Mouse (Mus musculus) olfactory bulb, adult 2 months (tissue): ENCODE data around the gene Smoc1. TPM values are rescaled to one million over a fixed set of nuclear protein-coding genes. Genes with fewer than 3 reads are reported as not detected.

ENCODE experiments used
- H3K27ac ChIP-seq: fragments of 200-500 bp; 2 replicates; pipeline ENCODE4 v1.5.1; 2012; ENCODE audit warnings: low read depth, low read length; ENCODE audit not compliant: insufficient read depth
- H3K4me1 ChIP-seq: fragments of 200-500 bp; 2 replicates; pipeline ENCODE4 v1.6.1; 2012; ENCODE audit warnings: low read length; ENCODE audit not compliant: control insufficient read depth, insufficient read depth
- H3K4me3 ChIP-seq: fragments of 200-500 bp; 2 replicates; pipeline ENCODE4 v1.5.1; 2012; ENCODE audit warnings: mild to moderate bottlenecking, low read depth, low read length, moderate library complexity; ENCODE audit not compliant: insufficient read depth
- CTCF ChIP-seq: fragments of 200-500 bp; IDR thresholded peaks from 2 replicates; pipeline ENCODE4 v1.5.1; 2012; ENCODE audit warnings: low read depth, mild to moderate bottlenecking, low read length, moderate library complexity; ENCODE audit not compliant: insufficient read depth
- POLR2A ChIP-seq: fragments of 200-500 bp; IDR thresholded peaks from 2 replicates; pipeline ENCODE4 v1.6.1; 2012; ENCODE audit warnings: mild to moderate bottlenecking, low read depth, low read length, moderate library complexity; ENCODE audit not compliant: insufficient read depth
- WGBS: fragments of 180-500 bp; shearing (Covaris S2); methylation state at CpG from one replicate; pipeline ENCODE4 v1.1.7; 2018; 5-methylcytosine and 5-hydroxymethylcytosine counted together
- polyA plus RNA-seq: library from polyadenylated mRNA; stranded (reverse); fragments of >200 nt; gene quantifications from 2 replicates; pipeline ENCODE4 v1.2.4, GENCODE M21; 2012; ENCODE audit warnings: low replicate concordance; ENCODE audit not compliant: missing spikeins, insufficient read depth, insufficient read length

Gene Smoc1
- polyA plus RNA-seq, 1 experiment, result not detected

DNA sequence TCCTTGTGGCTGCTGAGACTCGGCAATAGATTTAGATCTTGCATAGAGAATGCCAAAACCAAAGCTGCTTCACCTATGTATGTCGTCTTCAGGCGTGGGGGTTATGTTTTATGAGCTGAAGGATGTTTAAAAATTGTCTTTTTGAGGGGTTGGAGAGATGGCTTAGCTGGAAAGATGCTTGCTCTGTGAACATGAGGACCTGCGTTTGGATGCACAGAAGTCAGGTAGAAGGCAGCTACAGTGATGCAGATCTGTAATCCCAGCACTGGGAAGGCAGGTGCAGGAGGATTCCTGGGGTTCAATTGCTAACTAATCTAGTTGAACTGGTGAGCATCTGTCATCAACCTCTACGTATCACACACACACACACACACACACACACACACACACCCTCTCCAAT is 61.5 kb downstream of the Smoc1 start:
- TF ChIP-seq POLR2A, result no peak
- TF ChIP-seq CTCF, result no peak
- Histone ChIP-seq H3K4me1 (no peaks in the 10 kb centered on the region), H3K4me3 (no peak overlapping the region), H3K27ac (no peak overlapping the region)
- WGBS, result 89% methylated on average over 5 of the region's 5 CpGs

DNA sequence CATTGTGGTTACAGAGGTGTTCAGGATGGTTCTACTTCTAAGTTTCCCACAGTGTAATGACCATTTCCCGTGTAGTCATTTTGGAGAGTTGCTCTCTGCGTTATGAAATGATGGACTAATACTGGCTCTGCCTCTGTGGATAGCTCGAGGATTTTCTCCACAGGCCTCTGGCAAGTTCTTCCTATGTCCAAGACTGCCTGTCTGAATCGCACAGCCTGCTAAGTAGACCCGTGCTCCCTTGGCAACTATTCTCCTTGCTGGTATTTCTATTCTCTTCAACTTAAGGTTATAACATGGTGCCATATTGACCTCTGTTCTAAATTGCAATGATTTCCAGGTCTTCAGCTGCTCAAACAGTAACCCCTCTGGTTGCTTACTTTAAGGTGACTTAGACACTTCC is 65.0 kb downstream of the Smoc1 start:
- WGBS, result 74% methylated on average over 5 of the region's 5 CpGs
- no peak for TF ChIP-seq CTCF
- no peak for TF ChIP-seq POLR2A

DNA sequence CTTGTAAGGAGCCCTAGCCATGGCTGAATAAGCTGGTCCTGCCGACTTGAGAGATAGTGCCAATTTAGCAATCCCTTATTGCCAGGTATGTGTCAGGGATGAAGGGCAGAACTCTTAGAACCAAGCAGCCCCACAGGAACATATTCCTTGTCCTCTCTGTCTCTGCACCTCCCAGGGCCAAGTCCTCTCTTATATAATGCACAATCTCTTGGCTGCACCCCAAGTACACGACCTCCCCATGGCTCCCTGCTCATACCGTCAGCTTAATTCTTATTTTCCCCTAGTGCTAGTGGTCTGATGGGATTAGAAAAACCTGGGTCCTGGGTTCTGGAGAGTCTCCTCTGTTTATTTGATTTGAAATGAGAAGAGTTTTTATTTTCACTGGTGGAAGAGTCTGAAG is 66.0 kb downstream of the Smoc1 start:
- 55% methylated on average over 3 of the region's 3 CpGs for WGBS
- Histone ChIP-seq H3K4me1 (peaks cover 7% of the 10 kb centered on the region; the same call in 1 of the 2 replicates), H3K4me3 (no peak overlapping the region), H3K27ac (no peak overlapping the region)
- TF ChIP-seq POLR2A (no peak), CTCF (no peak)

More for the DNA sequence above, 65.0 kb downstream of the Smoc1 start:
- Histone ChIP-seq H3K4me3 (no peak overlapping the region), H3K27ac (no peak overlapping the region), H3K4me1 (peaks cover 4% of the 10 kb centered on the region; the same call in 1 of the 2 replicates)

DNA sequence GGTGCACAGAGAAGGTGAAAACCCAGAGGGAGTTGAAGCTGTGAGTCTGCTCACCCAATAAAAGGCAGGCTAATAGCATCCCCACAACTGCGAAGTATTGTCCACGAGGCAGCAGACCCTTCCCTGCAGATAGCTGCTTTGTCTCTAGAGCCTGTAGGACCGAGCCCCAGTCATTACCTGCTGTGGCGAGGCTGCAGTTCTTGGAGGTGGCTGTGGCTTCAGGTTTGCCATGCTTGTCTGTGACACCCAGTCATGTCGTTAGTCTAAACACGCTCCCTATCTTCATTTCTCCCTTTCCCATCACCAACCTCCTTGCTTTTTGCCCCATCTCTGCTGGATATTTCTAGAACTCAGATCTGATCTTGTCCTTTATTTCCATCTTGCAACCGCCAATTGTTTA is 66.6 kb downstream of the Smoc1 start:
- H3K4me1 ChIP-seq, result peaks cover 8% of the 10 kb centered on the region; the same call in 1 of the 2 replicates
- no peak overlapping the region for H3K27ac ChIP-seq
- no peak overlapping the region for H3K4me3 ChIP-seq
- 82% methylated on average over 7 of the region's 7 CpGs for WGBS
- TF ChIP-seq POLR2A (no peak), CTCF (no peak)

DNA sequence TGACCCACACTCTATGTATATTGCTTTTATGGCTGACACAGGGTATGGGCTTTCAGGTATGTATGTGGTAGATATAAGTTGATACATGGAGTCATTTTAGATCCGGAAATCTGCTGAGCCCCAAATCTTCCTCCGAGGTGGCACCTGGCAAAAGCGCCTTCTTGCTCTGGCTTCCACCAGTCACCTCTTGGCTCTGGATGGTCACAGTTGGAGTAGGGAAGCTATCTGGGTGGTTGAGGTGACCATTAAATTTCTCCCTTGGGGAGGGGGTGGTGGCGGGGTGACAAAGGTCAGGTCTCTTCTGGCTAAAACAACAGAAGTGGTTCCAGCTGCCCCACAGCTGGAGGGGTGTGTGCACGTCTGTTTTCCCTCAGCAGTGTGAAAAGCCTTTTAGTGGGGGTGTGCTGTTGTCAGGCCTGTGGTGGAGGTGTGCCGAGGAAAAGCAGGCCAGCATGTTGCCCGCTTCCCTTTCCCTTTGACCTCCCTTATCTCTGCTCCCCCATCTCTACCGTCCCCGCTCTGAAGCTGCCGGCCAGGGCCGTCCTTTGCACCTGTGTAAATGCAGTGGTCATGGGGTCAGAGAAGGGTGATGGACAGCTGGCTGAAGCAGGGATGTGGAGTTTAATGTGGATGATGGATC is 68.3 kb downstream of the Smoc1 start:
- Histone ChIP-seq H3K4me1 (peaks cover 8% of the 10 kb centered on the region; the same call in 1 of the 2 replicates), H3K27ac (no peak overlapping the region), H3K4me3 (no peak overlapping the region)
- TF ChIP-seq POLR2A (no peak), CTCF (no peak)
- 87% methylated on average over 11 of the region's 11 CpGs for WGBS

DNA sequence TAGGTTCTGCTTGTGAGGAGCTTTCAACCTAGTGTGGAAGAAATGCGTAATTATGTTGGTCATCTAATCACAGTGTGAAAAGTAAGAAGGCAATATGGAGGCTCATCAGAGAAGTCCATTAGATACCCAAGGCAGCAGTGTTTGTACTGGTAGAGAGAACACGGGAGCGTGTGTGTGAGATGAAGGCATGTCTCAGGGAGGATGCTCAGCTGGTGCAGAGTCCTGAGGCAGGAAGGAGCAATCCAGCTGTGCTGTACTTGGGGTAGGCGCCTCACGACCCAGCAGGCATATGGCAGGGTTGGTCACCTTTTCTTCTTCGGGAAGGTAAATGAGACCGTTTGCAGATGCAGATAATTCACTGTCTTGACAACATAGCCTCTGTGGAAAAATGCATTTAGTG is 70.7 kb downstream of the Smoc1 start:
- peaks cover 8% of the 10 kb centered on the region; the same call in 1 of the 2 replicates for H3K4me1 ChIP-seq
- no peak overlapping the region for H3K4me3 ChIP-seq
- TF ChIP-seq CTCF (no peak), POLR2A (no peak)
- H3K27ac ChIP-seq, result no peak overlapping the region
- 71% methylated on average over 7 of the region's 7 CpGs for WGBS

DNA sequence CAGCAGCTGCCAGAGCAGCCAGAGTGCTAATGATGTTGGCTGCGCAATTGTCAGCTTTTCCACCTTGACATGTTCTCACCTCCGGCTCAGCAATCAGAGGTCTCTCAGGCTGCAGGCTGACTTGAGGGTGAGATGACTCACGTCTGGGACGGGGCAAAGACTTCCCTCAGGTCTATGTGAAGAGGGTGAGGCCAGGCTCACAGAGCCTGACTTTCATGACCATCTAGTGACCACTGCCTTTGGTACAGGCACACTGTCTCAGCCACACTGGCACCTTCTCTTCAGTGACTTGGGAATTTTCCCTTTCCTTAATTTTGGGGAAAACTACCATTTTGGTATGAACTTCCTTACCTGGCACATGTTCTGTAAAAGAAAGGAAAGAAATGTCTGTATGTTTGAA is 71.1 kb downstream of the Smoc1 start:
- TF ChIP-seq CTCF, result no peak
- TF ChIP-seq POLR2A, result no peak
- H3K4me1 ChIP-seq, result peaks cover 8% of the 10 kb centered on the region; the same call in 1 of the 2 replicates
- H3K27ac ChIP-seq, result no peak overlapping the region
- H3K4me3 ChIP-seq, result no peak overlapping the region
- WGBS, result 83% methylated on average over 4 of the region's 4 CpGs

DNA sequence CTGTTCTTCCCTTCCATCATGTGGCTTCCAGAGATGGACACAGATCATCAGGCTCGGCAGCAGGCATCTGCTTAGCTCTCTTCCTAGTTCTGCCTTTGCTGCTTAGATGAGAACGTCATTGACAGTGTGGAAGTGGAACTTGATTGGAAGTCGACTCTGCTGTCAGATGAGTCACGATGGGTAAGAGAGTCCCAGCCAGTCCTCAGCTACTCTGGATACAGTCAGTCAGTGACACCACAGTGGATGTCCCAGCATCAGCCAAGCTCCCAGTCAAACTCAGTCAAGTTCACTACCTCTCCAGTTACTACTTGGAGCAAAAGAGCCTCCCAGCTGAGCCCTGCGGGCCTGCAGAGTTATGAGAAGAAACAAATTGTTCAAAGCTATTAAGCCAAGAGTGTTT is 72.6 kb downstream of the Smoc1 start:
- TF ChIP-seq CTCF (no peak), POLR2A (no peak)

DNA sequence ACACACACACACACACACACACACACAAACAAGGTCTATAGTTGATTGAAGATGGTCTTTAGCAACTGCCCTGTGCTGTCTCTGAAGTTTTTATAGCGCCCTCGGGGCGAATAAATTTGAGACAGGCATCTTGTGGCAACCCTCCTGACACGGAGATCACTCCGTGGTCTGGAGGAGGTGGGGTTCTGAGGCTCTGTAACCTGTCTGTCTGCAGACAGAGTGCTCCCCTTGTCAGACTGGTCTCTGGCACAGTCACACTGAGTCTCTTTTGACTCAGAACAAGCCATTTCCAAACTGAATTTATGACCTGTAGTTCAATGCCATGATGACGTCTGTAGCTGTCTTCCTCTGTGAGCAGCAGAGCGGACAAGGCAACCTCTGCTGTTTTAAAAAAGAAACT is 75.1 kb downstream of the Smoc1 start:
- no peak for TF ChIP-seq POLR2A
- TF ChIP-seq CTCF, result no peak
- WGBS, result 88% methylated on average over 7 of the region's 7 CpGs
- H3K27ac ChIP-seq, result no peak overlapping the region
- peaks cover 12% of the 10 kb centered on the region for H3K4me1 ChIP-seq
- no peak overlapping the region for H3K4me3 ChIP-seq

More for the DNA sequence above, 72.6 kb downstream of the Smoc1 start:
- Histone ChIP-seq H3K27ac (no peak overlapping the region), H3K4me3 (no peak overlapping the region), H3K4me1 (peaks cover 8% of the 10 kb centered on the region; the same call in 1 of the 2 replicates)
- WGBS, result 75% methylated on average over 5 of the region's 5 CpGs
